Mouse (Mus musculus) T-cell, adult 2 months (primary cell): ENCODE measurements at regions not wholly inside any gene's neighbourhood (a gene's known extent, or its start where the extent isn't known, plus 50 kb on each side); places are given as distances from the start of the nearest gene placed in this dataset.

Source experiments
- DNase-seq: peaks from one replicate; pipeline ENCODE4 v3.0.0; 2022; ENCODE audit warnings: low spot score

DNA sequence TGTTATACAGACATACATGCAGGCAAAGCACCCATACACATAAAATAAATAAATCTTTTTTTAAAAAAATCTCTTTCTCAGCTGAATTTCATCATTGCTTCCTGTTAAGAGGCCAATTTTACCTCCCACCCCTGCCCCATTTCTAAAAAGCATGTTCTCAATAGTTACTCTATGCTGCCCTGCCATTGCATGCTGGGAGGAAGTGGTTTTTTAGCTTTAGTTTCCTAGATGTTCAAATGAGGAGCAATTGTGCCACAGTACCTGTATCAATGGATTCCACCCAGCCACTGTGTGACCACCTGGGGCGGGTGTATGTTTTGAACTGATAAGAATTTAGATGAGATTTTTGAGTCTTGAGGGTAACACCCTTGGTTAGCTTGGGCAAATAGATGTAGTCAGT, 53.3 kb upstream of the Prkcq start:
- DNase-seq, result peak; percentile 77

DNA sequence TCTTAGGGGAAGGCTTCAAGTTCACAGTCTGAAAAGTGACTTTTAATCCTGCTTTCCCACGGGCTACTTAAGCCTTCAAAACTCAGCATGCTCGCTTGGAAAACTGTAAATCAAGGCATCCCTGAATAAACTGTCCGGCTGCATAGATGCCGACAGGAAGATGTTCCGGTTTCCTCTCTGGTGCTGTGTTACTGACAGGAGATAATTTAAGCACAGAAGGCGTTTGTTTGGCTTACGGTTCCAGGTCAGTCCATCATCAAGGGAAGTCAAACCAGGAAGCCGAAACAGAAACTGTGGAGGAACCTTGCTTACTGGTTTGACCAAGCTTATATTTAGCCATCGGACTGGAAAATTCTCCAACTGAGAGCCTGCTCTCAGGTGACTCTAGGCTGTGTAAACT, 52.6 kb upstream of the Prkcq start:
- no peak for DNase-seq
